Mouse (Mus musculus) brain, embryonic 14.5 days (tissue): ENCODE measurements at regions not wholly inside any gene's neighbourhood (a gene's known extent, or its start where the extent isn't known, plus 50 kb on each side); places are given as distances from the start of the nearest gene placed in this dataset.
A peak's percentile ranks its signal among the peaks of the same experiment; 100 is the strongest.

ENCODE experiments used
- DNase-seq: peaks from one replicate; pipeline ENCODE4 v3.0.0-alpha.2; 2011; ENCODE audit warnings: low read depth
- CTCF ChIP-seq: fragments of 200-500 bp; IDR thresholded peaks from 2 replicates; pipeline ENCODE4 v1.5.1; 2012; ENCODE audit warnings: inconsistent platforms, mild to moderate bottlenecking, moderate library complexity, borderline replicate concordance; ENCODE audit not compliant: insufficient read depth, insufficient read length; ENCODE audit errors: extremely low read depth
- POLR2A ChIP-seq: fragments of 200-500 bp; IDR thresholded peaks from 2 replicates; pipeline ENCODE4 v1.6.1; 2012; ENCODE audit warnings: mild to moderate bottlenecking, inconsistent platforms, borderline replicate concordance; ENCODE audit not compliant: poor library complexity, insufficient read depth, insufficient read length, severe bottlenecking; ENCODE audit errors: extremely low read depth

GRCm38 (mm10) chr15:17715584-17715983 lies 987.0 kb downstream of the Cdh9 start:
- TF ChIP-seq CTCF (no peak), POLR2A (no peak)
- no peak for DNase-seq

DNA sequence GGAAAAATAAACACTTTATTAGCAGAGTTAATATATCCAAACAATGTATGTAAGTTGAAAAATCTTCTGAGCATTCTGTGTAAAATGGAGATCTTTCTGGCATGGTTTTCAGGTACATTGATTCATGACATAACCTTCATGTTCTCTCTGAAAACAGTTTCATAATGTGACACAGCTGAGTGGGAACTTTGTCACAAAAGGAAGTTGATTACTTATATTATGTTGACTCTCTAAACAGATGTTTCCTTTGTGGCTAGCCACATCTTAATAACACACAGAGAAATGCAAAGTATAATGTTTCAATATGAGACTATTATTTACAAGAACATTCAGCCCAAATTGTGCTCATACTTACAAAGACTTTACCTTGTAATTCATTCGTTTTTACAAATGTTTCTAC lies 1002.1 kb downstream of the Cdh9 start:
- DNase-seq: peak; percentile 2
- TF ChIP-seq CTCF: no peak
- no peak for TF ChIP-seq POLR2A

GRCm38 (mm10) chr15:17770225-17770677 lies 1041.7 kb downstream of the Cdh9 start:
- TF ChIP-seq CTCF (no peak), POLR2A (no peak)

DNA sequence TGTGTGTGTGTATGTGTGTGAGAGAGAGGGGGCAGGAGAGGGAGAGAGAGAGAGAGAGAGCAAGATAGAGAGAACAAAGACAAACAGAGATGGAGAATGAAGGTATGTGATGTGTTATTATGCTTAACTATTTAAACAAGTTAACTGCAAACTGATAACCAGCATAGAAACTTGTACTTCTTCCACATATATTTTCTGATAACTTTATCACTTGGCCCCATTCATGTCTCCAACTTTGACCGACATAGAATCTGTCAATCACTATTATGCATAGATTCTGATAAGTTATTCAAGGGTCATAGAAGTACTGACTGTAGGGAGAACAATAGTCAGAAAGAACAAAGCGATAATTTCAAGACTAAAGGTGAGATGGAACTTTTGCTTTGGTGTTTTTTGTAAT lies 1039.0 kb upstream of the Cdh10 start:
- TF ChIP-seq POLR2A (no peak), CTCF (no peak)
- no peak for DNase-seq

More at GRCm38 (mm10) chr15:17770225-17770677, 1041.7 kb downstream of the Cdh9 start:
- peak; percentile 55 for DNase-seq

GRCm38 (mm10) chr15:17783368-17783767 lies 1035.4 kb upstream of the Cdh10 start:
- no peak for DNase-seq
- TF ChIP-seq POLR2A (no peak), CTCF (no peak)

GRCm38 (mm10) chr15:17797516-17797915 lies 1021.2 kb upstream of the Cdh10 start:
- TF ChIP-seq CTCF (no peak), POLR2A (no peak)
- no peak for DNase-seq

DNA sequence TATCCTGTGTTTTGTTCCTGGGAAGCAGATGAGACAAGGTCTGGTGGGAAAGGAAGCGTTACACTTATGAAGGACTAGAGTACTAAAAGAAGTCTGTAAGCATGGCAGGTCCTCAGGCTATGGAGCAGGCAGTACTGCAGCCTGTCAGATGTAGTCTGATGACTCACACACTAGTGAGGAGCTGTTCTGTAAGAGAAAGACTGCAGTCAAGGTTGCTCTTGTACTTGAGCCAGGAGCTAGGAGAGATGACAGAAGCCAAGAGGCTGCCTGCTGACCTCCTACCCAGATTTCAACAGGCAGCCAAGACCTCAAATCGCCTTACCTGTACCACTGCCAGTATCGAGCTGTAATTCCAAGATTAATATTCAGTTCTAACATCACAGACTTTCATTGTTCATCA lies 1017.3 kb upstream of the Cdh10 start:
- DNase-seq: peak; percentile 57
- no peak for TF ChIP-seq POLR2A
- no peak for TF ChIP-seq CTCF

GRCm38 (mm10) chr15:17803107-17803506 lies 1015.6 kb upstream of the Cdh10 start:
- no peak for TF ChIP-seq POLR2A
- TF ChIP-seq CTCF: no peak
- DNase-seq: peak; percentile 46

DNA sequence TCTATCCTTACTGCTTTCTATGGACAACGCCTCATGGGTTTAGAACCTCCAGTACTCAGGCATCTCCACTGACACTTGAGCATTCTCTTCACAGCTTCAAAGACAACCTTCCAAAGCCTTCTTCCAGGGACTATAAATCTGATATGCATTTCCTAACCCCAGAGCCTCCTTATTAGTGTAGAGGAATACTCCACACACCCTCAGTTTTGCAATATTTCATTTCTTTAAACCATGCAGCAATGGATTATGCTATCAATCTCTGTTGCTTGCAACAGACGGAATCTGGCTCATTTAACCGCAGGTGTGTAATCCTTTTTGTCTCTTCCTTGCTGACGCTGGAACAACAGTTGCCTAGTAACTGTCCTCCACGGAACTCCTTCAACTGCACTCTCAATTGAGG lies 988.4 kb upstream of the Cdh10 start:
- TF ChIP-seq POLR2A (no peak), CTCF (no peak)
- DNase-seq: no peak

DNA sequence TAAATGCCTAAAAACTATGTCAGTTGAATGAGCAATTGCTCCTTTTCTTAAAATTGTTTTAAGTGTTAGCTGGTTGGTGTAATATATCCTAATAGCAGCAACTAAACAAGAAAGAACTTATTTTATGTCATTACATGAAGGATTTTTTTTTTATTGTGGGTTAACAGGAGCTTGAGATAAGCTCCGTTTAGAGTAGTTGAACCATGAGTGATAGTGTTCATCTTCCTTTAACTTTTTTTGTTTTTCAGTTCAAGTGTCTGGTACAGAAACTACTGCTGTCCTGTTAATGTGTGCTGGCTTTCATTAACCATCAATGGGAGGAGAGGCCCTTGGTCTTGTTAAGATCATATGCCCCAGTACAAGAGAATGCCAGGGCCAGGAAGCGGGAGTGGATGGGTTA lies 986.8 kb upstream of the Cdh10 start:
- TF ChIP-seq POLR2A (no peak), CTCF (no peak)
- no peak for DNase-seq

GRCm38 (mm10) chr15:17880168-17880567 lies 938.6 kb upstream of the Cdh10 start:
- TF ChIP-seq POLR2A (no peak), CTCF (no peak)
- peak; percentile 70 for DNase-seq

- DNase-seq: peak; percentile 46
- no peak for TF ChIP-seq POLR2A
- TF ChIP-seq CTCF: no peak
Measured at GRCm38 (mm10) chr15:17889309-17889708, 929.4 kb upstream of the Cdh10 start.

DNA sequence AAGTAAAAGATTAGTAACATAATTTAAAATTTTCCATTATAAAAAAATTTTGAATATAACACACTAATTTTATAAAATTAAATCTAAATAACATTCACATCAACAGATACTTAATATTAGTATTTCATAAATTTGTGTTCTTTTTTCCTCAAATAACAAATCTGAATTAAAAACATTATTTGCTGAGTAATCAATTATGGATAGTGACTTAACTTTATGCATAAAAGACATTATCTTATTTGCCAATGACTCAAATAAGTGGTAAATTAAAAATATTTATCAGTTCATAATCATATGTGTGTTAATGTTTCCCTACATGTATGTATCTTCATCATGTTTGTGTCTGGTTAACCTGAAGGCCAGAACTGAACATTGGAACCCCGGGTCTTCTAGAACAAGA lies 918.7 kb upstream of the Cdh10 start:
- no peak for TF ChIP-seq CTCF
- no peak for TF ChIP-seq POLR2A
- DNase-seq: no peak

- TF ChIP-seq POLR2A (no peak), CTCF (no peak)
- no peak for DNase-seq
Measured at GRCm38 (mm10) chr15:17912241-17912640, 906.5 kb upstream of the Cdh10 start.

DNA sequence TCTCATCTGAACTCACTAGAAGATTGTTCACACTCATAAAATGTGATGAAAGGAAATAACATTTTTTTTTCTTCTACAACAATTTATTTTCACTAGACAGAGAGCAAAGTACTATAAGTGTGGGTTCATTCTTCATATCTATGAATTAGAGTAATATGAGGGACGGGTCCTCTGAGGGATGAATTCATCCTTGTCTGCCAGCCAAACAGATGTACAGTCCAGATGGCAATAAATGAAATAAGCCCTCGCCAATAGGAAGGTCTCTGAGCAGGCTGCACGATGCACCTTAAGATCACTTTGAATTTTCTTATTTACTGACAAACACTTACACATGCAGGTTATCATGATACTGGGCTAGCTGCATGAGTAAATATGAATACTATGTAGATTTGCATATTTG lies 886.2 kb upstream of the Cdh10 start:
- TF ChIP-seq CTCF: no peak
- peak; percentile 60 for DNase-seq
